Mouse (Mus musculus): Measurements from ENCODE around the gene Cdh22. TPM values are rescaled to one million over a fixed set of nuclear protein-coding genes. Genes with fewer than 3 reads are reported as not detected.

Cdh22 gene
- polyA plus RNA-seq, 1 experiment from 2014 or later: 0.90 TPM

Other genes starting within 250 kb of the Cdh22 start
- 117 and 125 TPM in 2 replicates for gene Ncoa5, start 200.0 kb downstream of the Cdh22 start, polyA plus RNA-seq (2016; fragmentation: Nextera tagmentation; extraction: Ambion mirVana)
- gene Cd40, start 179.2 kb downstream of the Cdh22 start, polyA plus RNA-seq (2016; fragmentation: Nextera tagmentation; extraction: Ambion mirVana): 5.5 and 7.8 TPM in 2 replicates
- not detected in 2 replicates for gene 1700025C18Rik, start 144.1 kb downstream of the Cdh22 start, polyA plus RNA-seq (2016; fragmentation: Nextera tagmentation; extraction: Ambion mirVana)
- 47.2 and 48.3 TPM in 2 replicates for gene Slc35c2, start 53.0 kb upstream of the Cdh22 start, polyA plus RNA-seq (2016; fragmentation: Nextera tagmentation; extraction: Ambion mirVana)
- gene Elmo2, start 91.6 kb upstream of the Cdh22 start, polyA plus RNA-seq (2016; fragmentation: Nextera tagmentation; extraction: Ambion mirVana): 83.2 and 88.4 TPM in 2 replicates
- gene Zfp663, start 133.9 kb upstream of the Cdh22 start, polyA plus RNA-seq (2016; fragmentation: Nextera tagmentation; extraction: Ambion mirVana): 0.74 and 1.2 TPM in 2 replicates
- gene Zfp334, start 153.4 kb upstream of the Cdh22 start, polyA plus RNA-seq (2016; fragmentation: Nextera tagmentation; extraction: Ambion mirVana): 17.4 and 18.4 TPM in 2 replicates
- not detected in 2 replicates for gene Ocstamp, start 165.6 kb upstream of the Cdh22 start, polyA plus RNA-seq (2016; fragmentation: Nextera tagmentation; extraction: Ambion mirVana)
- 0.06 TPM in 1 of 2 replicates, not detected in the other for gene Slc13a3, start 238.4 kb upstream of the Cdh22 start, polyA plus RNA-seq (2016; fragmentation: Nextera tagmentation; extraction: Ambion mirVana)

All from limb, embryonic 12.5 days (tissue).